In genomic region chr11:29839781-29840180, GRCm38 (mm10) we compare ENCODE assay signal across 8 mouse cellular contexts. TPM values are rescaled to one million over a fixed set of nuclear protein-coding genes. Genes with fewer than 3 reads are reported as not detected.
DNase-seq lines count a peak whose midpoint lies in the region; ATAC-seq and TF ChIP-seq lines count a peak whose summit lies in the region.
"Had no signal": no experiment of that assay in that cellular context is flagged by ENCODE, and none has a peak within 500 bp of the region (broad histone marks: within the 10 kb centered on the region; RNA-seq: fewer than 3 reads in every experiment).

No protein-coding gene starts in this region.

- WGBS in heart, embryonic 12.5 days = 14% methylated on average over 3 of the region's 3 CpGs
- WGBS in limb, embryonic 14.5 days = 22% methylated on average over 3 of the region's 3 CpGs

- H3K27ac ChIP-seq in MEL (ENCODE audit: control insufficient read depth, low read depth, low read length) = no peak overlapping the region
- H3K27ac ChIP-seq in heart, embryonic 12.5 days (ENCODE audit: poor library complexity, severe bottlenecking) = peak overlapping the region; percentile 92
- H3K27ac ChIP-seq in limb, embryonic 14.5 days (replicated peaks; ENCODE audit: low read depth, low read length) = peak overlapping the region; percentile 79; the same call in 1 of the 2 replicates

- no peak for TF ChIP-seq RAD21 in MEL (IDR thresholded peaks at IDR 0.05; ENCODE audit: low read depth, low read length)

- H3K4me1 ChIP-seq in MEL (ENCODE audit: control insufficient read depth in 1 of 2, insufficient read depth in 2 of 2, low read length in 2 of 2) = no peaks in the 10 kb centered on the region
- H3K4me1 ChIP-seq in heart, embryonic 12.5 days (replicated peaks) = peaks cover 13% of the 10 kb centered on the region
- peaks cover 6% of the 10 kb centered on the region; the same call in 1 of the 2 replicates for H3K4me1 ChIP-seq in limb, embryonic 14.5 days (ENCODE audit: control insufficient read depth, insufficient read depth, low read length)

- DNase-seq in 416B (ENCODE audit: low read depth) = peak; percentile 98
- DNase-seq in MEL (ENCODE audit: low read depth, low spot score) = peak; percentile 41
- peak; percentile 91 for DNase-seq in limb, embryonic 14.5 days (ENCODE audit: low spot score)
- DNase-seq in spleen, postnatal 36 days (ENCODE audit: low spot score in 2 of 2) = no peak
- DNase-seq in cerebellum, adult 11-12 months = no peak
- DNase-seq: cerebellum, postnatal 14 days had no signal

- no peaks in the 10 kb centered on the region for H3K9me3 ChIP-seq in MEL (replicated peaks; ENCODE audit: insufficient read depth, low read length)
- no peaks in the 10 kb centered on the region for H3K9me3 ChIP-seq in heart, embryonic 12.5 days (replicated peaks)
- H3K9me3 ChIP-seq in limb, embryonic 14.5 days (ENCODE audit: control insufficient read depth, low read length) = no peaks in the 10 kb centered on the region

- no peak overlapping the region for H3K9ac ChIP-seq in MEL (ENCODE audit: control insufficient read depth, low read depth, low read length, poor library complexity, severe bottlenecking)
- H3K9ac ChIP-seq in heart, embryonic 12.5 days = no peak overlapping the region
- no peak overlapping the region for H3K9ac ChIP-seq in limb, embryonic 14.5 days (ENCODE audit: low read depth, low read length, severe bottlenecking)

- H3K4me2 ChIP-seq in heart, embryonic 12.5 days = no peak overlapping the region
- H3K4me2 ChIP-seq in limb, embryonic 14.5 days (replicated peaks; ENCODE audit: low read depth, low read length, severe bottlenecking) = no peak overlapping the region

- no peaks in the 10 kb centered on the region; a peak in 1 of 4 replicates for H3K36me3 ChIP-seq in MEL (ENCODE audit: control insufficient read depth in 1 of 2, insufficient read depth in 2 of 2, low read length in 2 of 2)
- H3K36me3 ChIP-seq in heart, embryonic 12.5 days = no peaks in the 10 kb centered on the region
- H3K36me3 ChIP-seq in limb, embryonic 14.5 days (ENCODE audit: control insufficient read depth, insufficient read depth, low read length) = no peaks in the 10 kb centered on the region

- H3K79me2 ChIP-seq in MEL (ENCODE audit: control insufficient read depth, insufficient read depth, low read length, poor library complexity) = no peaks in the 10 kb centered on the region

- TF ChIP-seq EP300 in MEL (IDR thresholded peaks at IDR 0.05; ENCODE audit: low read depth in 1 of 2, low read length in 2 of 2) = peak in 1 of 2 experiments; percentile 13; a peak in 1 of 4 replicates

- ATAC-seq in heart, embryonic 12.5 days (ENCODE audit: insufficient number of reproducible peaks, low FRiP score) = peak; percentile 96
- ATAC-seq in limb, embryonic 14.5 days (ENCODE audit: low FRiP score, low read depth) = peak; percentile 93
- ATAC-seq in erythroblast, adult 5-6 weeks (replicated peaks; ENCODE audit: low FRiP score, poor library complexity, severe bottlenecking) = no peak

- TF ChIP-seq POLR2A in MEL (IDR thresholded peaks at IDR 0.05; ENCODE audit: control insufficient read depth in 1 of 2, insufficient read depth in 1 of 2, low read depth in 1 of 2, low read length in 2 of 2, poor library complexity in 1 of 2) = no peak
- no peak for TF ChIP-seq POLR2A in limb, embryonic 14.5 days (IDR thresholded peaks at IDR 0.05; ENCODE audit: borderline replicate concordance, extremely low read depth, insufficient read depth, insufficient read length)

- no peaks in the 10 kb centered on the region for H3K27me3 ChIP-seq in MEL (ENCODE audit: control insufficient read depth in 1 of 2, insufficient read depth in 2 of 2, low read length in 2 of 2)
- H3K27me3 ChIP-seq in heart, embryonic 12.5 days (replicated peaks) = no peaks in the 10 kb centered on the region
- no peaks in the 10 kb centered on the region for H3K27me3 ChIP-seq in limb, embryonic 14.5 days (ENCODE audit: control insufficient read depth, insufficient read depth, low read length)

- TF ChIP-seq CTCF in MEL (IDR thresholded peaks at IDR 0.05 in 2 of 3, conservative IDR thresholded peaks at IDR 0.05 in 1 of 3; ENCODE audit: control insufficient read depth in 1 of 3, insufficient read depth in 1 of 3, low read depth in 2 of 3, low read length in 3 of 3, poor library complexity in 1 of 3, severe bottlenecking in 1 of 3) = no peak

- no peak overlapping the region for H3K4me3 ChIP-seq in MEL (ENCODE audit: control insufficient read depth in 1 of 2, insufficient read depth in 1 of 2, low read depth in 2 of 2, low read length in 2 of 2)
- H3K4me3 ChIP-seq in heart, embryonic 12.5 days = no peak overlapping the region
- no peak overlapping the region for H3K4me3 ChIP-seq in limb, embryonic 14.5 days (replicated peaks; ENCODE audit: low read length)

TF ChIP-seq in MEL, 35 proteins besides CTCF, POLR2A, EP300 and RAD21:
- TF ChIP-seq E2F4 (IDR thresholded peaks at IDR 0.05; ENCODE audit: borderline replicate concordance, low read depth, low read length) (no peak), MAFK (IDR thresholded peaks at IDR 0.05; ENCODE audit: borderline replicate concordance, low read depth, low read length) (no peak), NRF1 (IDR thresholded peaks at IDR 0.05; ENCODE audit: insufficient read depth, low read depth, low read length, poor library complexity, severe bottlenecking) (no peak), USF1 (IDR thresholded peaks at IDR 0.05; ENCODE audit: low read depth, low read length) (no peak), ELF1 (IDR thresholded peaks at IDR 0.05; ENCODE audit: low read depth, low read length) (no peak), CHD1 (IDR thresholded peaks at IDR 0.05; ENCODE audit: low read depth, low read length) (no peak), ZMIZ1 (IDR thresholded peaks at IDR 0.05; ENCODE audit: low read depth, low read length) (no peak), TAL1 (IDR thresholded peaks at IDR 0.05; ENCODE audit: low read length) (no peak), MXI1 (IDR thresholded peaks at IDR 0.05; ENCODE audit: low read depth, low read length) (no peak), MYB (IDR thresholded peaks at IDR 0.05; ENCODE audit: low read depth, low read length) (no peak; the same call in 1 of the 2 replicates), NELFE (IDR thresholded peaks at IDR 0.05; ENCODE audit: low read depth, low read length) (no peak), GABPA (IDR thresholded peaks at IDR 0.05; ENCODE audit: low read depth, low read length) (no peak), ETS1 (IDR thresholded peaks at IDR 0.05; ENCODE audit: low read depth, low read length) (no peak), ZKSCAN1 (IDR thresholded peaks at IDR 0.05; ENCODE audit: low read depth, low read length) (no peak), MAZ (IDR thresholded peaks at IDR 0.05; ENCODE audit: low read depth, low read length) (no peak), CHD2 (IDR thresholded peaks at IDR 0.05; ENCODE audit: low read length) (no peak), UBTF (IDR thresholded peaks at IDR 0.05; ENCODE audit: borderline replicate concordance, insufficient read depth, low read depth, low read length) (no peak), MEF2A (IDR thresholded peaks at IDR 0.05; ENCODE audit: extremely low read depth, insufficient replicate concordance, low read depth, low read length, poor library complexity, severe bottlenecking) (no peak), TBP (IDR thresholded peaks at IDR 0.05; ENCODE audit: low read depth, low read length) (no peak)

RNA-seq across cellular contexts. Expression of gene 4931440F15Rik, which starts 14.3 kb away (rescaled TPM):
- total RNA-seq in MEL (2012; rRNA removed) = 0.08 and 0.13 TPM in 2 replicates
- under 1 TPM in 1 of 2 experiments, not detected in 1; 0.06 TPM for polyA plus RNA-seq in MEL (2012; ENCODE audit: insufficient read depth in 1 of 2, insufficient read length in 2 of 2, low read depth in 1 of 2, low replicate concordance in 2 of 2, missing spikeins in 1 of 2)
- 0.19 and 0.39 TPM in 2 replicates for polyA plus RNA-seq in heart, embryonic 12.5 days (2016; fragmentation: Nextera tagmentation; extraction: Ambion mirVana)
- 0.09 and 0.13 TPM in 2 replicates for polyA plus RNA-seq in limb, embryonic 14.5 days (2012; rRNA removed)
- polyA plus RNA-seq in limb, embryonic 14.5 days (2014; fragmentation: Nextera tagmentation; extraction: Ambion mirVana) = 0.22 and 0.28 TPM in 2 replicates
- not detected in 2 replicates for total RNA-seq in erythroblast, adult 5-6 weeks (2015; ENCODE audit: low replicate concordance)
- not detected in 2 replicates for total RNA-seq in erythroblast, adult 5-6 weeks (2017; ENCODE audit: low replicate concordance)

Comparison
In these comparisons a context has a peak if more than half of its experiments do, and no peak if none do; other contexts are left out.
1. DNase-seq: peak in 416B (single experiment), MEL (single experiment) and limb, embryonic 14.5 days (single experiment); none in spleen, postnatal 36 days (0 of 2) and cerebellum, adult 11-12 months (single experiment).